Mouse (Mus musculus): ENCODE measurements around the gene Gpbp1l1. TPM values are rescaled to one million over a fixed set of nuclear protein-coding genes. Genes with fewer than 3 reads are reported as not detected.
A peak's percentile ranks its signal among the peaks of the same experiment; 100 is the strongest.

The Gpbp1l1 gene
- polyA plus RNA-seq, 1 experiment: 107 TPM

DNA sequence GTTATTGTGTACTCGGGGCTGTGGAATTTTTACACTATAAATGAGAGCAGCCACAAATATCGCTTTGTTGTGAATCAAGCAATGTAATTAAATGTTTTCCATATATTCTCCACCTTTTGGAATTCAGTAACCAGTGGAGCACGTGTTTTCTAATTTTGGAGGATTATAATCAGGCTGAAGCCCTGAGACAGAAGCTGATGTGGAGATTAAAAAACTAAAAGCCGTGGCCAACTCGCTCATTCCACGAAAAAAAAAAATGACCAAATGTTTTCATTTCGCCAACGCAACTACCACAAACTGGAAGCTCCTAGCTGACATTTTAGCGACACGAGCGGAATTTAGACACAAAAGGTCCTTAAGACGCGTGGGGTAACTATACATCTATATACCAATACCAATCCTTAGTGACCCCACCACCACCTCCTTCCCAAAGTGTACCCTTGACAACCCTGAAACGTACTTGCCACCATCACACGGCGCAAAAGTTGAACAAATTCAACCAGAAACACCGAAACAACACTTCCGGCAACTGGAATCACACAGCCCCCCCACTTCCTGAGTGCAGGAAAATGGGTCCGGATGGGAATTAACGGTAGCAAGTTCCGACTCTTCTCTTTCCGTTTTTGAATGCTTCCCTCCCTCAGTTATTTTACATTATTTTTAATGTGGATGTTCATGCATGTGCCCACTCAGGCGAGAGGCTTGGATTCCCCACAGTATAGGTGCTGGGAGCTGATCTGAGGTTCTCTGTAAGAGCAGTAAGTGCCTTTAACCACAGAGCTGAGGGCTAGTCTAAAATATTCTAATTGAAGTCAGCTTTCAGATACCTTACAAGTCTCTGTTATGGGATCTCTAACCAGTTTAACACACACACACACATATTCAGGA, 1.8 kb upstream of the Gpbp1l1 start, which contains the start of gene Tmem69:
Gene Tmem69 (minus strand): TSS at position 524 of the 888 bp plus-strand sequence.
- H3K4me3 ChIP-seq (ENCODE audit: low read depth, low read length): peak within 1 kb of the TSS; percentile 100
- no peaks in the 10 kb centered on the region for H3K9me3 ChIP-seq (replicated peaks; ENCODE audit: control insufficient read depth, insufficient read depth, low read length, poor library complexity, severe bottlenecking)
- H3K4me1 ChIP-seq (ENCODE audit: control insufficient read depth, insufficient read depth, low read length): no peaks in the 10 kb centered on the region
- peaks cover 20% of the 10 kb centered on the region for H3K36me3 ChIP-seq (ENCODE audit: control insufficient read depth, insufficient read depth, low read length, poor library complexity, severe bottlenecking)
- TF ChIP-seq EP300 (IDR thresholded peaks at IDR 0.05; ENCODE audit: insufficient read depth, low read depth, low read length) (no peak), CTCF (IDR thresholded peaks at IDR 0.05; ENCODE audit: low read depth, low read length) (no peak), POLR2A (IDR thresholded peaks at IDR 0.05; ENCODE audit: insufficient read depth, low read length) (peak; percentile 52)
- peak within 1 kb of the TSS; percentile 84 for H3K9ac ChIP-seq (ENCODE audit: low read depth, poor library complexity, severe bottlenecking)
- H3K27ac ChIP-seq (ENCODE audit: insufficient read depth, low read length): peak within 1 kb of the TSS; percentile 64
- no peaks in the 10 kb centered on the region for H3K27me3 ChIP-seq (ENCODE audit: control insufficient read depth, insufficient read depth, low read length, poor library complexity, severe bottlenecking)

DNA sequence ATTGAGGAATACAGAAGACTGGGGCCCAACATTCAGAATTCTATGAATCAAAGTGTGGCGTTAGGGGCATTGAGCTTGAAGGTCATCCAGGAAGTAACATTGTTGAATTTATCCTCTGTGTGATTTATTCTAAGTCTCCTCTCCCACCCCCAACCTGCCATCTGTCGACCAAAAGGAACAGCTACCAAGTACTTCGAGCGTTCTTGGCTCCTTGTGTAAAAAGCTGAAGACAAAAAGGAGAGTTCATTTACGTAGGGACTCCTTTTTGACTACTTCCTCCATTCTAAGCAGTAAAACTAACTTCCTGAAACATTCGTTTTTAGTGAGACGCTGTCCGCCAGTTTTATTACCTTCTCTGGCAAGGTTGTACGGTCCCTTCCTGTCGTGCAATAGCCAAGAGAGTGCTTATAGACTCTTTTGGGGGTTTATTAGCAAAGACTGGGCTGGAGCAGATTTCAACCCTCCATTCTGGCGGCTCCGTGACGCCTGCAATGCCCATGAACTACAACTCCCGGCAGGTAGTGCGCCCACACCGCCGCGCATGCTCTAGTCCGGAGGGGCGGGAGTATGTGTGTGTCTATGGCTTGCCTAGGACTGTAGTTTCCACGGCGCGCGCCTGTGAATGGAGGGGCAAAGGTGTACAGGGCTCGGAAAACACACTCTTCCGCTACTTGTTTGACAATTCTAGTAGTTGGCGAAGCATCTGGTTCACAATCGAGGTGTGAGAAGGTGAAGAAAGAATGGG, 725 bp upstream of the Gpbp1l1 start:
- H3K9me3 ChIP-seq (replicated peaks; ENCODE audit: control insufficient read depth, insufficient read depth, low read length, poor library complexity, severe bottlenecking): no peaks in the 10 kb centered on the region
- peaks cover 20% of the 10 kb centered on the region for H3K36me3 ChIP-seq (ENCODE audit: control insufficient read depth, insufficient read depth, low read length, poor library complexity, severe bottlenecking)
- no peaks in the 10 kb centered on the region for H3K4me1 ChIP-seq (ENCODE audit: control insufficient read depth, insufficient read depth, low read length)
- TF ChIP-seq EP300 (IDR thresholded peaks at IDR 0.05; ENCODE audit: insufficient read depth, low read depth, low read length) (no peak), POLR2A (IDR thresholded peaks at IDR 0.05; ENCODE audit: insufficient read depth, low read length) (no peak), CTCF (IDR thresholded peaks at IDR 0.05; ENCODE audit: low read depth, low read length) (no peak)
- peak overlapping the region; percentile 75 for H3K4me3 ChIP-seq (ENCODE audit: low read depth, low read length)
- no peaks in the 10 kb centered on the region for H3K27me3 ChIP-seq (ENCODE audit: control insufficient read depth, insufficient read depth, low read length, poor library complexity, severe bottlenecking)
- H3K9ac ChIP-seq (ENCODE audit: low read depth, poor library complexity, severe bottlenecking): peak overlapping the region; percentile 84
- peak overlapping the region; percentile 87 for H3K27ac ChIP-seq (ENCODE audit: insufficient read depth, low read length)

DNA sequence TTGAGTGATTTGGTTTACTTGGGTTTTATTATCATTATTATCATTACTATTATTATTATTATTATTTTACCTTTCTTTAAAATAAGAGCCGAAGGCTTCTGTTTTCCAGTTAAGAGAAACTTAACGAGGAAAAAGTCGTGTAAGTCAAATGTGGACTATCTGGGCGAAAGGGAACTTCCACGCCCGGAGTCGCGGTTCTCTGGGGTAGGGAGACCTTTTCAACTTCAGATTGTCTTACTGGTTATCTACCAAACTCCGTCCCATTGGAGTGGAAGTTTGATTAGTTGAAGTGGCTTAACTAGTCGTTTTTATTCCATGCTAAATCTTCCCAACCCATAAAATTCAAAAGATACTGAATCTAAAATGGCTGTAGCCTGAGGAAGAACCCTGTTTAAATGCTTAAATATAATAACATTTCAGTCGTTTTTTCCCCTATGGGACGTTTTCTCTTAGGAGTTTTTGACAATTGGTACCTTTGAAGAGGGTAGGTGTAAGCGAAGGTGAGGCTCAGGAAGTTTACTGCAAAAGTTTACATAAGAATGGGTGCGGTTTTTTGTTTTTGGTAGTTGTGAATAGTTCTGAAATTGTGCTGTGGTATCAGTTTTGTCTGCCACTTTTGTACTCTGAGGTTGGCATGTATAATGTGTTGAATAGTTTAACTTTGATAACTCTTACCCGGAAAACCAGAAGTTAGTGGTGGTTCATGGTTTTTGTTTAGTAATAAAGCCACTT, 859 bp downstream of the Gpbp1l1 start:
- no peak for TF ChIP-seq POLR2A (IDR thresholded peaks at IDR 0.05; ENCODE audit: insufficient read depth, low read length)
- TF ChIP-seq CTCF (IDR thresholded peaks at IDR 0.05; ENCODE audit: low read depth, low read length): no peak
- TF ChIP-seq EP300 (IDR thresholded peaks at IDR 0.05; ENCODE audit: insufficient read depth, low read depth, low read length): no peak
- Histone ChIP-seq H3K9ac (ENCODE audit: low read depth, poor library complexity, severe bottlenecking) (peak overlapping the region; percentile 84), H3K4me1 (ENCODE audit: control insufficient read depth, insufficient read depth, low read length) (no peaks in the 10 kb centered on the region), H3K36me3 (ENCODE audit: control insufficient read depth, insufficient read depth, low read length, poor library complexity, severe bottlenecking) (peaks cover 10% of the 10 kb centered on the region), H3K27me3 (ENCODE audit: control insufficient read depth, insufficient read depth, low read length, poor library complexity, severe bottlenecking) (no peaks in the 10 kb centered on the region), H3K4me3 (ENCODE audit: low read depth, low read length) (peak overlapping the region; percentile 83), H3K9me3 (replicated peaks; ENCODE audit: control insufficient read depth, insufficient read depth, low read length, poor library complexity, severe bottlenecking) (no peaks in the 10 kb centered on the region), H3K27ac (ENCODE audit: insufficient read depth, low read length) (peak overlapping the region; percentile 73)

DNA sequence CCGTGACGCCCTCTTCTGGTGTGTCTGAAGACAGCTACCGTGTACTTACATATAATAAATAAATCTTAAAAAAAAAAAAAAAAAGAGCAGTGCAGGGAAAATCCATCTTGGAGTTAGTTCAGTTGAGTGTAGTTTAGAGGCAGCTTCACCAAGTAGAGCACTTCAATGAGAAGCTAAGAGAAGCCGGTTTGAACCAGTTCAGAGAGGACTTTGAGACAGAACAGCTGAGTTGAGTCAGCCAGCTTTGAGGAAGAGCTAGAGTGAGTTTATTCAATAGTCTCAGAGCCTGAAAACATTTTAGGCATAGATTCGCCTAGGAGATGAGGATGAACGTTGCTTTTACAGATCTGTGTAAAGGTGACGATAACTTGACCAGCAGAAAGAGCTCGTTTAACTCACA, 38.3 kb downstream of the Gpbp1l1 start:
- Histone ChIP-seq H3K27ac (ENCODE audit: insufficient read depth, low read length) (no peak overlapping the region), H3K36me3 (ENCODE audit: control insufficient read depth, insufficient read depth, low read length, poor library complexity, severe bottlenecking) (peaks cover 14% of the 10 kb centered on the region), H3K9ac (ENCODE audit: low read depth, poor library complexity, severe bottlenecking) (no peak overlapping the region), H3K4me3 (ENCODE audit: low read depth, low read length) (no peak overlapping the region), H3K9me3 (replicated peaks; ENCODE audit: control insufficient read depth, insufficient read depth, low read length, poor library complexity, severe bottlenecking) (no peaks in the 10 kb centered on the region), H3K4me1 (ENCODE audit: control insufficient read depth, insufficient read depth, low read length) (peaks cover 3% of the 10 kb centered on the region), H3K27me3 (ENCODE audit: control insufficient read depth, insufficient read depth, low read length, poor library complexity, severe bottlenecking) (no peaks in the 10 kb centered on the region)
- no peak for TF ChIP-seq EP300 (IDR thresholded peaks at IDR 0.05; ENCODE audit: insufficient read depth, low read depth, low read length)
- no peak for TF ChIP-seq POLR2A (IDR thresholded peaks at IDR 0.05; ENCODE audit: insufficient read depth, low read length)
- no peak for TF ChIP-seq CTCF (IDR thresholded peaks at IDR 0.05; ENCODE audit: low read depth, low read length)

DNA sequence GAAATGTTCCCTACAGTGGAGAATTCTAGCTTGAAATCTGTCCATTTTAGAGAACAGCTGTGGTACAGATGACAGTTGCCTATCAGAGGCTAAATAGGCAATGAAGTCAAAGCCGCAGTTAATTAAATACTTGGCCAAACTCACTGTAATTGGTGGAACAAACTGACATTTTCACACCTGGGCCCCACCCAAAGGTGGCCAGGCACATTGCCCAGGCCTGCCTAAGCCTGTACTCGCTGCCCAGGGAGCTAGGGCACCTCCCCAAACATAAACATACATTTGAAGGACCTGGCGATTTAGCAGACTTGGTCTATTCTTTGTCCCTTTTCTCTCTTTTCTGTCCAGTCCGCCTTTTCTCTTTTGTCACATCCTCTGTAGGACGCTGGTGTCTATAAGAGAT, 38.9 kb downstream of the Gpbp1l1 start, which contains the start of gene Ccdc17:
Gene Ccdc17 (plus strand): TSS at position 276 of the 400 bp plus-strand sequence.
- Histone ChIP-seq H3K4me1 (ENCODE audit: control insufficient read depth, insufficient read depth, low read length) (peaks cover 3% of the 10 kb centered on the region), H3K27me3 (ENCODE audit: control insufficient read depth, insufficient read depth, low read length, poor library complexity, severe bottlenecking) (no peaks in the 10 kb centered on the region), H3K36me3 (ENCODE audit: control insufficient read depth, insufficient read depth, low read length, poor library complexity, severe bottlenecking) (peaks cover 15% of the 10 kb centered on the region), H3K4me3 (ENCODE audit: low read depth, low read length) (peak within 1 kb of the TSS; percentile 77), H3K27ac (ENCODE audit: insufficient read depth, low read length) (peak within 1 kb of the TSS; percentile 86), H3K9me3 (replicated peaks; ENCODE audit: control insufficient read depth, insufficient read depth, low read length, poor library complexity, severe bottlenecking) (no peaks in the 10 kb centered on the region), H3K9ac (ENCODE audit: low read depth, poor library complexity, severe bottlenecking) (peak within 1 kb of the TSS; percentile 81)
- no peak for TF ChIP-seq POLR2A (IDR thresholded peaks at IDR 0.05; ENCODE audit: insufficient read depth, low read length)
- TF ChIP-seq CTCF (IDR thresholded peaks at IDR 0.05; ENCODE audit: low read depth, low read length): no peak
- TF ChIP-seq EP300 (IDR thresholded peaks at IDR 0.05; ENCODE audit: insufficient read depth, low read depth, low read length): no peak

All from ES-Bruce4 (cell line).